Mouse (Mus musculus) C2C12 (cell line): ENCODE measurements around the gene Zc3h18. TPM values are rescaled to one million over a fixed set of nuclear protein-coding genes. Genes with fewer than 3 reads are reported as not detected.

ENCODE experiments used
- H3K27me3 ChIP-seq: one replicate; pipeline ENCODE4 v1.6.1; 2011; ENCODE audit not compliant: control insufficient read depth, insufficient read depth, insufficient read length
- H3K36me3 ChIP-seq: one replicate; pipeline ENCODE4 v1.6.1; 2011; ENCODE audit not compliant: control insufficient read depth, insufficient read depth
- H3K4me3 ChIP-seq: one replicate; pipeline ENCODE4 v1.5.1; 2011; ENCODE audit warnings: mild to moderate bottlenecking, control low read depth; ENCODE audit not compliant: poor library complexity, insufficient read depth, severe bottlenecking
- H3K79me2 ChIP-seq: one replicate; pipeline ENCODE4 v1.6.1; 2011; ENCODE audit not compliant: control insufficient read depth, insufficient read depth
- H3K79me3 ChIP-seq: one replicate; pipeline ENCODE4 v1.6.1; 2011; ENCODE audit warnings: low read depth, control low read depth
- H3ac ChIP-seq: one replicate; pipeline ENCODE3; 2011; ENCODE audit warnings: low read depth; ENCODE audit not compliant: control insufficient read depth, insufficient read length
- CEBPB ChIP-seq: IDR thresholded peaks from one replicate; pipeline ENCODE4 v1.6.1; 2011; ENCODE audit warnings: low read depth, mild to moderate bottlenecking, control low read depth, moderate library complexity
- CTCF ChIP-seq: IDR thresholded peaks from one replicate; pipeline ENCODE4 v1.5.1; 2011; ENCODE audit not compliant: control insufficient read depth, insufficient read depth, insufficient read length
- FOSL1 ChIP-seq: IDR thresholded peaks from one replicate; pipeline ENCODE4 v1.8.0; 2011; ENCODE audit warnings: mild to moderate bottlenecking, low read length; ENCODE audit not compliant: poor library complexity, insufficient read depth, severe bottlenecking
- MAX ChIP-seq: IDR thresholded peaks from one replicate; pipeline ENCODE4 v1.6.1; 2011; ENCODE audit warnings: mild to moderate bottlenecking, control low read depth
- MYOD1 ChIP-seq: IDR thresholded peaks from one replicate; pipeline ENCODE4 v1.6.1; 2011; ENCODE audit warnings: low read depth; ENCODE audit not compliant: control insufficient read depth, insufficient read length
- MYOG ChIP-seq: IDR thresholded peaks from one replicate; pipeline ENCODE4 v1.6.1; 2011; ENCODE audit not compliant: control insufficient read depth, insufficient read length; ENCODE audit errors: extremely low read depth
- USF1 ChIP-seq: IDR thresholded peaks from one replicate; pipeline ENCODE4 v1.6.1; 2011; ENCODE audit warnings: low read depth, mild to moderate bottlenecking, control low read depth, moderate library complexity
- polyA plus RNA-seq: library from polyadenylated mRNA; unstranded; fragments of >200 nt; fragmentation: generic; extraction: Trizol; gene quantifications from one replicate; pipeline ENCODE4 v1.2.1, GENCODE M21; 2012; ENCODE audit warnings: missing spikeins

Gene Zc3h18
- polyA plus RNA-seq, 1 experiment, result 43.5 TPM

DNA sequence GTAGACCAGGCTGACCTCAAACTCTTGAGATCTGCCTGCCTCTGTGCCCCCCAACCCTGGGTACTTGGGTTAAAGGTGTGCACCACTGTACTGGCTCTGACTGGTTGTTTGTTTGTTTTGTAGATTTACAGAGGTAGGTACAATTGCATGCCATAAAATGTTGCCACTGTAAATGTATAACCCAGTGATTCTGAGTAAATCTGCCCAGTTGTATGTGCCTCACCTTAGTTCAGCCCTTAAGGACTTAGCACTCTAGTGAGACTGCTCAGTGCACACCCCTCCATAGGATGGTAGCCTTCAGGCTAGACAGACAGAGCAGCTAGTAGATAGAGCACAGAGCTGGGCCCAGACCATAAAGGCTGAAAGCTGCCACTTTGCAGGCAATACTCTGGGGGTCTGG, 17.3 kb downstream of the Zc3h18 start:
- TF ChIP-seq USF1, result no peak
- no peak for TF ChIP-seq MYOG
- no peak for TF ChIP-seq CEBPB
- TF ChIP-seq FOSL1, result no peak
- TF ChIP-seq CTCF, result no peak
- Histone ChIP-seq H3K79me2 (peaks cover 10% of the 10 kb centered on the region), H3K27me3 (no peaks in the 10 kb centered on the region), H3K4me3 (no peak overlapping the region), H3ac (no peak overlapping the region), H3K79me3 (no peaks in the 10 kb centered on the region), H3K36me3 (peaks cover 85% of the 10 kb centered on the region)

DNA sequence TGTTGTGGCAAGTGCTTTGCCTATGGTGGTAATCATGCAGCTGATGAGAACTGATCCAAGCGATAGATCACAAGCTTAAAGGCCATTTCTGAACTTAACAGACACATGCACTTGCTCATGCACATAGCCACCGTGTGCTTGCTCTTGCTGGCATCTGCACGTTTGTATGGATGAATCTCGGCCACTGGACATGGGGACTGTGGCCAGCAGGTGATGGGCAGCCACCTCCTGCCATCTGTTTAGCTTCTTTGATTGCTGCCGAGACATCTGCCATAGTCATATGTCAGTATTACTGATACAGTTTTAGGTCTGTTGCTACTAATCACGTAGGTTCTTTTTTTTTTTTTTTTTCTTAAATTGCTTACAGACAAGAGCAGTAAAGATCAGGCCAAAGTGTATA, 18.9 kb downstream of the Zc3h18 start:
- H3K4me3 ChIP-seq, result no peak overlapping the region
- H3K36me3 ChIP-seq, result peaks cover 87% of the 10 kb centered on the region
- TF ChIP-seq CTCF (no peak), MAX (no peak), USF1 (no peak), FOSL1 (no peak), MYOD1 (no peak)
- H3K79me3 ChIP-seq, result no peaks in the 10 kb centered on the region
- peaks cover 10% of the 10 kb centered on the region for H3K79me2 ChIP-seq
- no peak overlapping the region for H3ac ChIP-seq
- no peaks in the 10 kb centered on the region for H3K27me3 ChIP-seq

DNA sequence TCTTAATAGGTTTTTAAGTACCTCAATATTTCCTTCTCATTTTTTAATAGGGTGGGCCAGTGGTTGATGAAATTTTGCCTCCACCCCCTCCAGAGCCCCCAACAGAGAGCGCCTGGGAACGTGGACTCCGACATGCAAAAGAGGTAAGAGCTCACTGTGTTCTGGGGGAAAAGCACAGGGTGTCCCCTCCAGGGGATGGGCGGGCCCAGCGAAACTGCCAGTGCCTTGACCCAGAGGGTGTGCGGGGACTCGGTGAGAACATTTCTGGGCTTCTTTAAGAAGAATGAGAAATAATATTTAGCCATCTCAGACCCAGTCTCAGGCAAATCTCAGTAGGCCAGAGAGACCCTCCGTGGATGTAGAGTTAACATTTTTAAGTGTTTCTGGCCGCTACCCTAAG, 21.8 kb downstream of the Zc3h18 start:
- H3K27me3 ChIP-seq, result no peaks in the 10 kb centered on the region
- no peaks in the 10 kb centered on the region for H3K79me3 ChIP-seq
- no peak overlapping the region for H3K4me3 ChIP-seq
- peaks cover 95% of the 10 kb centered on the region for H3K36me3 ChIP-seq
- H3K79me2 ChIP-seq, result peaks cover 10% of the 10 kb centered on the region
- no peak overlapping the region for H3ac ChIP-seq
- TF ChIP-seq MYOD1 (no peak), FOSL1 (no peak), MYOG (no peak), MAX (no peak), CEBPB (no peak), USF1 (no peak), CTCF (no peak)

DNA sequence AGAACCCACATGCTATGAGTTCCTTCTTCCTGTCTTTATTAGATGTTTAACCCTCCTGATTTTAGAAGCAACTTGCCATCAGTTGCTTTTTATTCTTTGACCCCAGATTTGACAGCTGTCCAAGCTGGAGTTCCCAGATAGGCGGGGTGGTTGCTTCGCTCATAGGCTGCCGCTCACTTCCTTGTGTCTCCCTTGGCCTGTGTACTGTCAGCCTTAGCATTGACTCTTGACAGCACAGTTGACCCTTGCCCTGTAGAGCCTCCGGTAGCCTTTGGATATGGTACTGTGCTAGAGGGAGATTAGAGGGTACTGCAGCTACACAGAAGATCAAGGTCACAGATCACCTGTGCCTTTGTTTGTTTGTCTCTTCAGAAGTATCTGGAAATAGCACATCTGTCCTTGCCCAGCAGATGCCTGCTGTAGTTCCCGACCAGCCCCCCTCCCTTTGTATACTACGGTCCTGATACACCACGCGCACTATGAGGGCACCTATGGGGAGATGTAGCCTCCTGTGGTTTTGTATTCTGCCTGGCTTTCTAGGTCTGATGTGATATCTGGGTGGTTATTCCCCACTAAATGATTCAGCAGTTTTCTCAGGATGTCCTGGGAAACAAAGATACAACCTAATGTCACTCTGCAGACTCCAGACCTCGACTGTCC, 28.9 kb downstream of the Zc3h18 start:
- H3ac ChIP-seq, result no peak overlapping the region
- H3K4me3 ChIP-seq, result no peak overlapping the region
- H3K79me2 ChIP-seq, result no peaks in the 10 kb centered on the region
- TF ChIP-seq CTCF (no peak), MAX (no peak), FOSL1 (no peak), MYOD1 (no peak), MYOG (no peak), CEBPB (no peak), USF1 (no peak)
- no peaks in the 10 kb centered on the region for H3K79me3 ChIP-seq
- H3K36me3 ChIP-seq, result peaks cover 99% of the 10 kb centered on the region
- no peaks in the 10 kb centered on the region for H3K27me3 ChIP-seq

DNA sequence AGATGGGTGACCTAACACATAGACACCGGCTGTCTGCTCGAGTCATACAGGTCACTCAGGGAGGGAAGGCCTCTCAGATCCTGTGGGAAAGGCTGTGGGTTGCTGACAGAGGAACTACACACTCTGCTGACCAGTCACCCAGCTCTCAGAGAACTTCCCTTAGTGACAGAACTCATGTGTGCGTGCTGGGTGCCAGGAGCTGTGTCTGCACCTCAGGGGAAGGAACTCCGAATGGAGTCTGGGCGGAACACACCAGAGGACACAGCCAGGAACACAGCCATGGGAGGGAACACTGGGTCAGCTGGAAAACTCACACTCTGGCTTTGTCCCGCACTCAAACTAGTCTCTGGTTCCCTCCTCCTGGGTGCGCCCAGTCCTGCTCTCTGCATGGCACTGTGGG, 31.3 kb downstream of the Zc3h18 start:
- TF ChIP-seq CTCF (no peak), MAX (no peak), FOSL1 (no peak), USF1 (no peak), MYOD1 (no peak), CEBPB (no peak), MYOG (no peak)
- H3ac ChIP-seq, result no peak overlapping the region
- no peaks in the 10 kb centered on the region for H3K27me3 ChIP-seq
- H3K79me2 ChIP-seq, result no peaks in the 10 kb centered on the region
- no peaks in the 10 kb centered on the region for H3K79me3 ChIP-seq
- H3K36me3 ChIP-seq, result peaks cover 99% of the 10 kb centered on the region
- no peak overlapping the region for H3K4me3 ChIP-seq

DNA sequence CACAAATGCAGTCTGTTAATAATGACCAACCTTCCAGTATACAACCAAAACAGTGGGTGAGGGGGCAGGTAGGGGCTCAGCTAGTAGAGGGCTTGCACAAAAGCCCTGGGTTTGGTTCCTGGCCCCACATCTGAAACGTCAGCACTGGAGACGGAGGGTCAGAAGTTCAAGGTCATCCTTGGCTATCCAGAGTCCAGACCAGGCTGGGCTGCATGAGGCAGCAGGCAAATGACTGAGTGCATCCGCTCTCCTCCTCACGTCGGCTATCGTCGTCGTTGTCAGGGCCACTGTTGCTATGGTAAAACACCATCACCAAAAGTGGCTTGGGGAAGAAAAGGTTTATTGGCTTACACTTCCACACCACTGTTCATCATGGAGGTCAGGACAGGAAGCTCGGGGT, 37.9 kb downstream of the Zc3h18 start:
- TF ChIP-seq USF1, result no peak
- no peak for TF ChIP-seq MAX
- no peak for TF ChIP-seq CEBPB
- H3K36me3 ChIP-seq, result peaks cover 77% of the 10 kb centered on the region
- H3ac ChIP-seq, result no peak overlapping the region
- H3K79me2 ChIP-seq, result no peaks in the 10 kb centered on the region
- H3K27me3 ChIP-seq, result no peaks in the 10 kb centered on the region
- H3K79me3 ChIP-seq, result no peaks in the 10 kb centered on the region
- H3K4me3 ChIP-seq, result no peak overlapping the region
